Mouse (Mus musculus) limb, embryonic 14.5 days (tissue): Measurements from ENCODE around the gene Ccl25. TPM values are rescaled to one million over a fixed set of nuclear protein-coding genes. Genes with fewer than 3 reads are reported as not detected.
"Not testable (repeated sequence)": the region's sequence is repeated elsewhere in the genome, so short reads cannot be mapped to it uniquely, and the experiment has no call there.

Source experiments
- ATAC-seq: fragments of 200-750 bp; cut with Nextera tagmentation; 2 replicates; pipeline ENCODE4 v1.8.0; 2017; ENCODE audit warnings: low read depth, moderate number of reproducible peaks, moderate TSS enrichment; ENCODE audit not compliant: low FRiP score
- DNase-seq: peaks from one replicate; pipeline ENCODE4 v3.0.0-alpha.2; 2015; ENCODE audit warnings: low spot score
- H3K27ac ChIP-seq: fragments of 300-500 bp; sonication (generic); replicated peaks from 2 replicates; pipeline ENCODE4 v1.5.1; 2014; ENCODE audit warnings: low read depth, mild to moderate bottlenecking, low read length, moderate library complexity, mixed read lengths
- H3K27me3 ChIP-seq: fragments of 300-500 bp; sonication (generic); 2 replicates; pipeline ENCODE4 v1.6.1; 2014; ENCODE audit warnings: low read length, mixed read lengths; ENCODE audit not compliant: control insufficient read depth, insufficient read depth
- H3K36me3 ChIP-seq: fragments of 300-500 bp; sonication (generic); 2 replicates; pipeline ENCODE4 v1.6.1; 2014; ENCODE audit warnings: mild to moderate bottlenecking, low read length, moderate library complexity, mixed read lengths; ENCODE audit not compliant: control insufficient read depth, insufficient read depth
- H3K4me1 ChIP-seq: fragments of 300-500 bp; sonication (generic); 2 replicates; pipeline ENCODE4 v1.6.1; 2014; ENCODE audit warnings: antibody characterized with exemption, low read length, mixed read lengths; ENCODE audit not compliant: control insufficient read depth, insufficient read depth
- H3K4me2 ChIP-seq: fragments of 300-500 bp; sonication (generic); replicated peaks from 2 replicates; pipeline ENCODE4 v1.6.1; 2014; ENCODE audit warnings: low read depth, mild to moderate bottlenecking, low read length, moderate library complexity; ENCODE audit not compliant: severe bottlenecking
- H3K4me3 ChIP-seq: fragments of 300-500 bp; sonication (generic); replicated peaks from 2 replicates; pipeline ENCODE4 v1.5.1; 2014; ENCODE audit warnings: low read length
- H3K9ac ChIP-seq: fragments of 300-500 bp; sonication (generic); 2 replicates; pipeline ENCODE4 v1.6.1; 2014; ENCODE audit warnings: mild to moderate bottlenecking, low read depth, low read length, moderate library complexity; ENCODE audit not compliant: severe bottlenecking
- H3K9me3 ChIP-seq: fragments of 300-500 bp; sonication (generic); 2 replicates; pipeline ENCODE4 v1.6.1; 2016; ENCODE audit warnings: low read length; ENCODE audit not compliant: control insufficient read depth
- POLR2A ChIP-seq: fragments of 200-500 bp; IDR thresholded peaks from 2 replicates; pipeline ENCODE4 v1.8.0; 2012; ENCODE audit warnings: inconsistent platforms, mild to moderate bottlenecking, moderate library complexity, borderline replicate concordance; ENCODE audit not compliant: insufficient read depth, insufficient read length; ENCODE audit errors: extremely low read depth
- WGBS: fragments of 180-500 bp; shearing (Covaris S2); extraction: QIAGEN DNeasy Blood & Tissue Kit; methylation state at CpG from one replicate; pipeline ENCODE4 v1.1.7; 2014; 5-methylcytosine and 5-hydroxymethylcytosine counted together
- polyA plus RNA-seq, 2 experiments: library from polyadenylated mRNA; depleted of rRNA in 1 of 2; stranded (reverse) in 1 of 2; unstranded in 1 of 2; fragments of >200 nt; fragmentation: Nextera tagmentation in 1 of 2; extraction: Ambion mirVana in 1 of 2; gene quantifications; 2 replicates each; pipeline versions ENCODE4 v1.2.1 to v1.2.3; 2012 to 2014

Gene Ccl25
- polyA plus RNA-seq, 2 experiments: 11.4 to 14.8 TPM

- no peak for TF ChIP-seq POLR2A
- WGBS: 80% methylated on average over 2 of the region's 2 CpGs
- Histone ChIP-seq H3K9me3 (no peaks in the 10 kb centered on the region), H3K27ac (no peak overlapping the region), H3K9ac (no peak overlapping the region), H3K4me1 (no peaks in the 10 kb centered on the region), H3K27me3 (no peaks in the 10 kb centered on the region), H3K4me2 (no peak overlapping the region), H3K36me3 (peaks cover 76% of the 10 kb centered on the region), H3K4me3 (no peak overlapping the region)
- no peak for ATAC-seq
- no peak for DNase-seq
Observed at GRCm38 (mm10) chr8:4335678-4336077, 10.7 kb downstream of the Ccl25 start.

- H3K4me3 ChIP-seq: no peak overlapping the region
- DNase-seq (no peak), ATAC-seq (no peak)
- no peaks in the 10 kb centered on the region for H3K9me3 ChIP-seq
- TF ChIP-seq POLR2A: no peak
- no peak overlapping the region for H3K9ac ChIP-seq
- H3K36me3 ChIP-seq: peaks cover 34% of the 10 kb centered on the region
- H3K4me2 ChIP-seq: no peak overlapping the region
- H3K4me1 ChIP-seq: no peaks in the 10 kb centered on the region
- H3K27me3 ChIP-seq: no peaks in the 10 kb centered on the region
- WGBS: 35% methylated on average over 3 of the region's 3 CpGs
- H3K27ac ChIP-seq: no peak overlapping the region
Observed at GRCm38 (mm10) chr8:4340207-4340606, 15.2 kb downstream of the Ccl25 start.

- Histone ChIP-seq H3K36me3 (no peaks in the 10 kb centered on the region), H3K4me2 (no peak overlapping the region), H3K4me3 (no peak overlapping the region), H3K4me1 (no peaks in the 10 kb centered on the region), H3K9me3 (no peaks in the 10 kb centered on the region), H3K9ac (no peak overlapping the region), H3K27ac (no peak overlapping the region), H3K27me3 (no peaks in the 10 kb centered on the region)
- no peak for ATAC-seq
- no peak for TF ChIP-seq POLR2A
- WGBS: 52% methylated on average over 7 of the region's 7 CpGs
- DNase-seq: no peak
Observed at GRCm38 (mm10) chr8:4347661-4348060, 22.7 kb downstream of the Ccl25 start.

GRCm38 (mm10) chr8:4348275-4348674 lies 23.3 kb downstream of the Ccl25 start:
- H3K9ac ChIP-seq: no peak overlapping the region
- ATAC-seq: no peak
- no peaks in the 10 kb centered on the region for H3K27me3 ChIP-seq
- WGBS: 44% methylated on average over 12 of the region's 12 CpGs
- H3K4me1 ChIP-seq: no peaks in the 10 kb centered on the region
- TF ChIP-seq POLR2A: no peak
- H3K36me3 ChIP-seq: no peaks in the 10 kb centered on the region
- H3K4me3 ChIP-seq: no peak overlapping the region
- no peak for DNase-seq
- no peaks in the 10 kb centered on the region for H3K9me3 ChIP-seq
- H3K27ac ChIP-seq: no peak overlapping the region
- no peak overlapping the region for H3K4me2 ChIP-seq

GRCm38 (mm10) chr8:4349335-4349734 lies 24.3 kb downstream of the Ccl25 start:
- no peak for TF ChIP-seq POLR2A
- no peaks in the 10 kb centered on the region for H3K4me1 ChIP-seq
- H3K27me3 ChIP-seq: no peaks in the 10 kb centered on the region
- no peak overlapping the region for H3K4me2 ChIP-seq
- no peaks in the 10 kb centered on the region for H3K36me3 ChIP-seq
- H3K9me3 ChIP-seq: no peaks in the 10 kb centered on the region
- no peak overlapping the region for H3K4me3 ChIP-seq
- 57% methylated on average over 1 of the region's 1 CpGs for WGBS
- DNase-seq (no peak), ATAC-seq (no peak)
- no peak overlapping the region for H3K9ac ChIP-seq
- no peak overlapping the region for H3K27ac ChIP-seq

- no peak overlapping the region for H3K4me3 ChIP-seq
- H3K9ac ChIP-seq: no peak overlapping the region
- H3K36me3 ChIP-seq: no peaks in the 10 kb centered on the region
- no peak for ATAC-seq
- H3K27me3 ChIP-seq: no peaks in the 10 kb centered on the region
- no peak for TF ChIP-seq POLR2A
- no peak overlapping the region for H3K27ac ChIP-seq
- no peaks in the 10 kb centered on the region for H3K9me3 ChIP-seq
- no peak for DNase-seq
- H3K4me2 ChIP-seq: no peak overlapping the region
- 90% methylated on average over 3 of the region's 3 CpGs for WGBS
- no peaks in the 10 kb centered on the region for H3K4me1 ChIP-seq
Observed at GRCm38 (mm10) chr8:4350618-4351017, 25.6 kb downstream of the Ccl25 start.

GRCm38 (mm10) chr8:4352562-4352961 lies 27.6 kb downstream of the Ccl25 start:
- WGBS: 90% methylated on average over 6 of the region's 6 CpGs
- not testable (repeated sequence) for ATAC-seq

More at GRCm38 (mm10) chr8:4352562-4352961, 27.6 kb downstream of the Ccl25 start:
- not testable (repeated sequence) for H3K4me2 ChIP-seq, H3K9me3 ChIP-seq, H3K4me1 ChIP-seq, H3K4me3 ChIP-seq, H3K36me3 ChIP-seq, H3K27me3 ChIP-seq, DNase-seq, H3K27ac ChIP-seq, H3K9ac ChIP-seq
